Mouse (Mus musculus): ENCODE results near the gene Lypd6.

The Lypd6 gene

GRCm38 (mm10) chr2:50173730-50174528, 107.7 kb downstream of the Lypd6 start:
- no peak for DNase-seq (ENCODE audit: low spot score)

GRCm38 (mm10) chr2:50175709-50176108, 109.5 kb downstream of the Lypd6 start:
- DNase-seq (ENCODE audit: low spot score): no peak

- DNase-seq (ENCODE audit: low spot score): no peak
Observed at GRCm38 (mm10) chr2:50179164-50179563, 112.9 kb downstream of the Lypd6 start.

- no peak for DNase-seq (ENCODE audit: low spot score)
Observed at GRCm38 (mm10) chr2:50180423-50180822, 114.2 kb downstream of the Lypd6 start.

GRCm38 (mm10) chr2:50181332-50181731, 115.1 kb downstream of the Lypd6 start:
- no peak for DNase-seq (ENCODE audit: low spot score)

GRCm38 (mm10) chr2:50186711-50187405, 120.6 kb downstream of the Lypd6 start:
- no peak for DNase-seq (ENCODE audit: low spot score)

GRCm38 (mm10) chr2:50188856-50189255, 122.6 kb downstream of the Lypd6 start:
- DNase-seq (ENCODE audit: low spot score): no peak

- DNase-seq (ENCODE audit: low spot score): no peak
Observed at GRCm38 (mm10) chr2:50196681-50197080, 130.5 kb downstream of the Lypd6 start.

- DNase-seq (ENCODE audit: low spot score): no peak
Observed at GRCm38 (mm10) chr2:50197801-50198200, 131.6 kb downstream of the Lypd6 start.

- DNase-seq (ENCODE audit: low spot score): no peak
Observed at GRCm38 (mm10) chr2:50200541-50200940, 134.3 kb downstream of the Lypd6 start.

- no peak for DNase-seq (ENCODE audit: low spot score)
Observed at GRCm38 (mm10) chr2:50220574-50220973, 154.3 kb downstream of the Lypd6 start.

GRCm38 (mm10) chr2:50225019-50225418, 158.8 kb downstream of the Lypd6 start:
- DNase-seq (ENCODE audit: low spot score): no peak

- no peak for DNase-seq (ENCODE audit: low spot score)
Observed at GRCm38 (mm10) chr2:50233491-50233890, 167.3 kb downstream of the Lypd6 start.
